Mouse (Mus musculus) thymus, adult 2 months (tissue): Measurements from ENCODE around the gene Psg18. TPM values are rescaled to one million over a fixed set of nuclear protein-coding genes. Genes with fewer than 3 reads are reported as not detected.
"Not testable (repeated sequence)": the region's sequence is repeated elsewhere in the genome, so short reads cannot be mapped to it uniquely, and the experiment has no call there.

ENCODE experiments used
- DNase-seq: peaks from one replicate; pipeline ENCODE4 v3.0.0; 2021
- H3K27ac ChIP-seq: fragments of 200-500 bp; 2 replicates; pipeline ENCODE4 v1.5.1; 2012; ENCODE audit warnings: low read length, control low read depth; ENCODE audit not compliant: control insufficient read depth, insufficient read depth
- H3K27me3 ChIP-seq: fragments of 200-500 bp; 2 replicates; pipeline ENCODE4 v1.6.1; 2012; ENCODE audit warnings: mild to moderate bottlenecking, low read length, moderate library complexity, mixed read lengths; ENCODE audit not compliant: control insufficient read depth, insufficient read depth
- H3K36me3 ChIP-seq: fragments of 200-500 bp; 2 replicates; pipeline ENCODE4 v1.6.1; 2012; ENCODE audit warnings: mild to moderate bottlenecking, low read length, moderate library complexity; ENCODE audit not compliant: control insufficient read depth, insufficient read depth
- H3K4me1 ChIP-seq: fragments of 200-500 bp; replicated peaks from 2 replicates; pipeline ENCODE4 v1.6.1; 2012; ENCODE audit warnings: low read length; ENCODE audit not compliant: control insufficient read depth, insufficient read depth
- H3K4me3 ChIP-seq: fragments of 200-500 bp; 2 replicates; pipeline ENCODE4 v1.5.1; 2012; ENCODE audit warnings: mild to moderate bottlenecking, low read length, control low read depth, moderate library complexity; ENCODE audit not compliant: control insufficient read depth, insufficient read depth
- CTCF ChIP-seq: fragments of 200-500 bp; IDR thresholded peaks from 2 replicates; pipeline ENCODE4 v1.5.1; 2012; ENCODE audit warnings: mild to moderate bottlenecking, control low read depth, low read length, moderate library complexity, borderline replicate concordance; ENCODE audit not compliant: control insufficient read depth, poor library complexity, insufficient read depth; ENCODE audit errors: extremely low read depth
- POLR2A ChIP-seq: fragments of 200-500 bp; IDR thresholded peaks from 2 replicates; pipeline ENCODE4 v1.6.1; 2012; ENCODE audit warnings: mild to moderate bottlenecking, low read length, control low read depth, moderate library complexity; ENCODE audit not compliant: control insufficient read depth, poor library complexity, insufficient read depth; ENCODE audit errors: extremely low read depth
- WGBS: fragments of 180-500 bp; shearing (Covaris S2); methylation state at CpG from one replicate; pipeline ENCODE4 v1.1.7; 2018; 5-methylcytosine and 5-hydroxymethylcytosine counted together
- polyA plus RNA-seq: library from polyadenylated mRNA; depleted of rRNA; stranded (reverse); fragments of >200 nt; gene quantifications from 2 replicates; pipeline ENCODE4 v1.2.3, GENCODE M21; 2012; rRNA removed

The Psg18 gene
- polyA plus RNA-seq: 0.24 TPM in 1 of 2 replicates, not detected in the other

GRCm38 (mm10) chr7:18354909-18355308, at the start of gene Psg18:
Gene Psg18, minus strand, starts transcription at chr7:18355009.
- not testable (repeated sequence) for H3K4me1 ChIP-seq, H3K36me3 ChIP-seq, DNase-seq, H3K4me3 ChIP-seq, H3K27ac ChIP-seq, H3K27me3 ChIP-seq
- 67% methylated on average over 3 of the region's 3 CpGs for WGBS

- Histone ChIP-seq H3K27ac (no peak overlapping the region), H3K4me3 (no peak overlapping the region), H3K4me1 (no peaks in the 10 kb centered on the region), H3K36me3 (no peaks in the 10 kb centered on the region), H3K27me3 (no peaks in the 10 kb centered on the region)
- DNase-seq: no peak
- WGBS: 57% methylated on average over 11 of the region's 11 CpGs
- no peak for TF ChIP-seq CTCF
- no peak for TF ChIP-seq POLR2A
These were observed 48.6 kb upstream of the Psg18 start for GRCm38 (mm10) chr7:18403407-18403806.

- 48% methylated on average over 30 of the region's 35 CpGs for whole genome bisulfite sequencing
- H3K4me1 ChIP-seq: no peaks in the 10 kb centered on the region
- DNase-seq: no peak
- no peaks in the 10 kb centered on the region for H3K27me3 ChIP-seq
- TF ChIP-seq CTCF (no peak), POLR2A (no peak)
- no peak overlapping the region for H3K27ac ChIP-seq
- H3K4me3 ChIP-seq: no peak overlapping the region
- H3K36me3 ChIP-seq: no peaks in the 10 kb centered on the region
These were observed 47.9 kb upstream of the Psg18 start for GRCm38 (mm10) chr7:18402527-18403237.

- not testable (repeated sequence) for H3K27ac ChIP-seq, H3K36me3 ChIP-seq, H3K4me3 ChIP-seq, DNase-seq, H3K27me3 ChIP-seq, H3K4me1 ChIP-seq
- 85% methylated on average over 4 of the region's 4 CpGs for WGBS
These were observed 36.7 kb upstream of the Psg18 start for GRCm38 (mm10) chr7:18391483-18391882.

GRCm38 (mm10) chr7:18378295-18378694, 23.5 kb upstream of the Psg18 start:
- 46% methylated on average over 2 of the region's 2 CpGs for WGBS
- DNase-seq: no peak
- Histone ChIP-seq H3K27me3 (no peaks in the 10 kb centered on the region), H3K4me1 (no peaks in the 10 kb centered on the region), H3K27ac (no peak overlapping the region), H3K36me3 (no peaks in the 10 kb centered on the region), H3K4me3 (no peak overlapping the region)
- no peak for TF ChIP-seq CTCF
- TF ChIP-seq POLR2A: no peak

- H3K4me1 ChIP-seq, H3K27ac ChIP-seq, H3K27me3 ChIP-seq, H3K36me3 ChIP-seq, H3K4me3 ChIP-seq, DNase-seq: not testable (repeated sequence)
- 79% methylated on average over 6 of the region's 6 CpGs for WGBS
These were observed 19.4 kb downstream of the Psg18 start for GRCm38 (mm10) chr7:18335411-18335810.

Other genes starting within 250 kb of the Psg18 start
- gene Igfl3, start 178.5 kb downstream of the Psg18 start, polyA plus RNA-seq: not detected in 2 replicates
- gene Mill1, start 109.7 kb downstream of the Psg18 start, polyA plus RNA-seq: 2.0 and 2.2 TPM in 2 replicates
- gene Psg28, start 77.0 kb upstream of the Psg18 start, polyA plus RNA-seq: not detected in 2 replicates
- gene Psg26, start 129.2 kb upstream of the Psg18 start, polyA plus RNA-seq: 0.05 TPM in 1 of 2 replicates, not detected in the other
- 0.22 and 0.24 TPM in 2 replicates for gene Psg25, start 177.3 kb upstream of the Psg18 start, polyA plus RNA-seq
- 0.43 and 0.73 TPM in 2 replicates for gene Psg27, start 212.3 kb upstream of the Psg18 start, polyA plus RNA-seq